Mouse (Mus musculus): ENCODE measurements around the gene E2f8.

The E2f8 gene

GRCm38 (mm10) chr7:48881486-48881885 is at the start of gene E2f8:
Gene E2f8, minus strand, starts transcription at chr7:48881596.
- DNase-seq (ENCODE audit: low read depth, low spot score) = peak; percentile 72

- no peak for DNase-seq (ENCODE audit: low read depth, low spot score)
These were observed 49.0 kb upstream of the E2f8 start for GRCm38 (mm10) chr7:48930399-48930798.

GRCm38 (mm10) chr7:48928364-48928763 is 47.0 kb upstream of the E2f8 start:
- DNase-seq (ENCODE audit: low read depth, low spot score) = no peak

- no peak for DNase-seq (ENCODE audit: low read depth, low spot score)
These were observed 43.8 kb upstream of the E2f8 start for GRCm38 (mm10) chr7:48925214-48925613.

GRCm38 (mm10) chr7:48923620-48924019 is 42.2 kb upstream of the E2f8 start:
- DNase-seq (ENCODE audit: low read depth, low spot score) = no peak

GRCm38 (mm10) chr7:48918389-48918788 is 37.0 kb upstream of the E2f8 start:
- DNase-seq (ENCODE audit: low read depth, low spot score) = no peak

- DNase-seq (ENCODE audit: low read depth, low spot score) = no peak
These were observed 36.6 kb upstream of the E2f8 start for GRCm38 (mm10) chr7:48917988-48918387.

GRCm38 (mm10) chr7:48917463-48917862 is 36.1 kb upstream of the E2f8 start:
- DNase-seq (ENCODE audit: low read depth, low spot score) = no peak

GRCm38 (mm10) chr7:48914630-48915506 is 33.5 kb upstream of the E2f8 start:
- no peak for DNase-seq (ENCODE audit: low read depth, low spot score)

- DNase-seq (ENCODE audit: low read depth, low spot score) = no peak
These were observed 29.8 kb upstream of the E2f8 start for GRCm38 (mm10) chr7:48911146-48911545.

- no peak for DNase-seq (ENCODE audit: low read depth, low spot score)
These were observed 28.9 kb upstream of the E2f8 start for GRCm38 (mm10) chr7:48910282-48910681.

GRCm38 (mm10) chr7:48909342-48909671 is 27.9 kb upstream of the E2f8 start:
- no peak for DNase-seq (ENCODE audit: low read depth, low spot score)

GRCm38 (mm10) chr7:48908521-48909341 is 27.3 kb upstream of the E2f8 start, which contains the start of gene Nav2:
Gene Nav2, plus strand, starts transcription at chr7:48908716.
- DNase-seq (ENCODE audit: low read depth, low spot score) = no peak

GRCm38 (mm10) chr7:48902454-48902853 is 21.1 kb upstream of the E2f8 start:
- DNase-seq (ENCODE audit: low read depth, low spot score) = no peak

GRCm38 (mm10) chr7:48900408-48901167 is 19.2 kb upstream of the E2f8 start:
- no peak for DNase-seq (ENCODE audit: low read depth, low spot score)

- no peak for DNase-seq (ENCODE audit: low read depth, low spot score)
These were observed 17.0 kb upstream of the E2f8 start for GRCm38 (mm10) chr7:48898416-48898815.

- DNase-seq (ENCODE audit: low read depth, low spot score) = no peak
These were observed 16.3 kb upstream of the E2f8 start for GRCm38 (mm10) chr7:48897539-48898163.

GRCm38 (mm10) chr7:48896051-48896450 is 14.7 kb upstream of the E2f8 start:
- DNase-seq (ENCODE audit: low read depth, low spot score) = no peak

- DNase-seq (ENCODE audit: low read depth, low spot score) = no peak
These were observed 14.1 kb upstream of the E2f8 start for GRCm38 (mm10) chr7:48895475-48895874.

- DNase-seq (ENCODE audit: low read depth, low spot score) = no peak
These were observed 13.4 kb upstream of the E2f8 start for GRCm38 (mm10) chr7:48894763-48895162.

GRCm38 (mm10) chr7:48894152-48894551 is 12.8 kb upstream of the E2f8 start:
- no peak for DNase-seq (ENCODE audit: low read depth, low spot score)

All from c-Kit-negative CD71-positive TER-119-positive erythroid progenitor cells, embryonic 14.5 days (primary cell).